Mouse (Mus musculus) embryonic facial prominence, embryonic 14.5 days (tissue): Measurements from ENCODE around the gene Mdfi. TPM values are rescaled to one million over a fixed set of nuclear protein-coding genes. Genes with fewer than 3 reads are reported as not detected.

Experiments
- ATAC-seq: fragments of 200-750 bp; cut with Nextera tagmentation; 2 replicates; pipeline ENCODE4 v1.8.0; 2017; ENCODE audit warnings: low read depth, moderate number of reproducible peaks, moderate TSS enrichment
- DNase-seq: peaks from one replicate; pipeline ENCODE4 v3.0.0-alpha.2; 2015; ENCODE audit warnings: low spot score
- H3K27ac ChIP-seq: fragments of 300-500 bp; sonication (generic); replicated peaks from 2 replicates; pipeline ENCODE4 v1.5.1; 2014; ENCODE audit warnings: low read depth, mild to moderate bottlenecking, low read length, moderate library complexity
- H3K27me3 ChIP-seq: fragments of 300-500 bp; sonication (generic); replicated peaks from 2 replicates; pipeline ENCODE4 v1.6.1; 2014; ENCODE audit warnings: low read length; ENCODE audit not compliant: control insufficient read depth, insufficient read depth
- H3K36me3 ChIP-seq: fragments of 300-500 bp; sonication (generic); 2 replicates; pipeline ENCODE4 v1.6.1; 2014; ENCODE audit warnings: low read length, mixed read lengths; ENCODE audit not compliant: control insufficient read depth, insufficient read depth
- H3K4me1 ChIP-seq: fragments of 300-500 bp; sonication (generic); 2 replicates; pipeline ENCODE4 v1.6.1; 2014; ENCODE audit warnings: antibody characterized with exemption, low read length; ENCODE audit not compliant: control insufficient read depth, insufficient read depth
- H3K4me2 ChIP-seq: fragments of 300-500 bp; sonication (generic); 2 replicates; pipeline ENCODE4 v1.6.1; 2014; ENCODE audit warnings: low read depth, mild to moderate bottlenecking, low read length, moderate library complexity, mixed read lengths
- H3K4me3 ChIP-seq: fragments of 300-500 bp; sonication (generic); 2 replicates; pipeline ENCODE4 v1.5.1; 2014; ENCODE audit warnings: low read depth, mild to moderate bottlenecking, low read length
- H3K9ac ChIP-seq: fragments of 300-500 bp; sonication (generic); 2 replicates; pipeline ENCODE4 v1.6.1; 2014; ENCODE audit warnings: low read depth, mild to moderate bottlenecking, low read length, moderate library complexity, mixed read lengths
- H3K9me3 ChIP-seq: fragments of 300-500 bp; sonication (generic); 2 replicates; pipeline ENCODE4 v1.6.1; 2016; ENCODE audit warnings: low read length; ENCODE audit not compliant: control insufficient read depth
- WGBS: fragments of 180-500 bp; shearing (Covaris S2); extraction: QIAGEN DNeasy Blood & Tissue Kit; methylation state at CpG from one replicate; pipeline ENCODE4 v1.1.7; 2014; 5-methylcytosine and 5-hydroxymethylcytosine counted together
- polyA plus RNA-seq: library from polyadenylated mRNA; unstranded; fragments of >200 nt; fragmentation: Nextera tagmentation; extraction: Ambion mirVana; gene quantifications from 2 replicates; pipeline ENCODE4 v1.2.1, GENCODE M21; 2014

Mdfi gene
- polyA plus RNA-seq, 1 experiment from 2014 or later = 54.5 TPM

DNA sequence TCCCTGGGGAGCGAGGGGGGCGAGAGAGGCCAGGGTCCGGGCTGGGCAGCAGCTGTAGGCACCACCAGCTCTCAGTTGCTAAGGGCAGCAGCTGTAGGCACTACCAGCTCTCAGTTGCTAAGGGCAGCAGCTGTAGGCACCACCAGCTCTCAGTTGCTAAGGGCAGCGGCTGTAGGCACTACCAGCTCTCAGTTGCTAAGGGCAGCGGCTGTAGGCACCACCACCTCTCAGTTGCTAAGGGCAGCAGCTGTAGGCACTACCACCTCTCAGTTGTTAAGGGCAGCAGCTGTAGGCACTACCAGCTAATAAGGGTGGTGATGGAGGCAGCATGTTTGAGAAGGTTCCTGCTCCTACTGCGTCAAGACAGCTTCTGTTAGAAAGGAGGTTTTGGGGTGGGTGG, 45.5 kb downstream of the Mdfi start:
- no peak overlapping the region for H3K27ac ChIP-seq
- no peak overlapping the region for H3K4me2 ChIP-seq
- H3K9me3 ChIP-seq = no peaks in the 10 kb centered on the region
- no peak for ATAC-seq
- 64% methylated on average over 6 of the region's 6 CpGs for WGBS
- peaks cover 16% of the 10 kb centered on the region for H3K4me1 ChIP-seq
- H3K9ac ChIP-seq = no peak overlapping the region
- H3K36me3 ChIP-seq = no peaks in the 10 kb centered on the region
- DNase-seq = peak; percentile 35
- no peak overlapping the region for H3K4me3 ChIP-seq
- no peaks in the 10 kb centered on the region for H3K27me3 ChIP-seq

DNA sequence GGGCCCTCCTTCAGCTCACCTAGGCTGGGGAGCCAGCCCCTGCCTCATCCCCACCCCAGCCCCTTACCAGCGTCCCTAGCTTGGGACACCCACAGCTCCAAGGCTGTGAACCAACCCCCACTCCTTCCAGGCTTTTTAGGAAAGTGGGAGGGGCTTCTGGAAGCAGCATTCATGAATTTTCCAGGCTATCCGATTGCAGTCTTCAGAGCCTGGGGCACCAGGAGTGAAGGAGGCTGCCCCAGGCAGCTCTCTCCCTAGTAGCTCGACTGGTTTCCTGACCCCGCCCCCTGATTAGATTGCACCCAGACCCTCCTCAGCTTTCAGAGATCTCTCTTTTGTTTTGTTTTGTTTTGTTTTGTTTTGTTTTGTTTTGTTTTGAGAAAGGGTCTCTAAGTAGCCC, 46.2 kb downstream of the Mdfi start:
- no peaks in the 10 kb centered on the region for H3K36me3 ChIP-seq
- peak; percentile 79 for DNase-seq
- no peak overlapping the region; the same call in 1 of the 2 replicates for H3K9ac ChIP-seq
- 2% methylated on average over 4 of the region's 4 CpGs for WGBS
- ATAC-seq = no peak
- H3K4me2 ChIP-seq = no peak overlapping the region; the same call in 1 of the 2 replicates
- no peaks in the 10 kb centered on the region for H3K27me3 ChIP-seq
- no peaks in the 10 kb centered on the region for H3K9me3 ChIP-seq
- H3K4me3 ChIP-seq = no peak overlapping the region
- H3K4me1 ChIP-seq = peaks cover 16% of the 10 kb centered on the region
- no peak overlapping the region for H3K27ac ChIP-seq

DNA sequence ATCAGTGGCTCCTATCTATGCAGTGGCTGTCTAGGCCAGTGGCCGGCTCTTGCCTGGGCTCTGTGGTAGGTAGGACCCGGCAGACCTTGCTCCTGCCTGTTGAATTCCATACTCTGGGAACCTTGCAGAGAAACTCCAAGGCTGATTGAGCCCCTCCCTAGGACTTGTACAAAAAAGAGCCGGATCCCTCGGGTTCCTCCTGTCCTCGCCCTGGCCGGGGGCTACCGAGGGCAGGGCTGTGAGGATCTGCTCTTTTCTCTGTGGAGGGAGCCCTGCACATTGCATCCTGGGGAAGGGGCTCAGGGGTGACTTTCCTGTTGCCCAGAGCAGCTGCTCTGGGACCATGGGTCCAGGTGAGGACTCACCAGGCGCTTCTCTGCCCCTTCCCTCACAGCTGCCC, 46.9 kb downstream of the Mdfi start:
- no peaks in the 10 kb centered on the region for H3K9me3 ChIP-seq
- peaks cover 16% of the 10 kb centered on the region for H3K4me1 ChIP-seq
- DNase-seq (no peak), ATAC-seq (no peak)
- H3K36me3 ChIP-seq = no peaks in the 10 kb centered on the region
- 26% methylated on average over 7 of the region's 8 CpGs for WGBS
- no peak overlapping the region for H3K4me3 ChIP-seq
- no peaks in the 10 kb centered on the region for H3K27me3 ChIP-seq
- H3K4me2 ChIP-seq = no peak overlapping the region
- H3K9ac ChIP-seq = peak overlapping the region; percentile 26; the same call in 1 of the 2 replicates
- H3K27ac ChIP-seq = no peak overlapping the region

DNA sequence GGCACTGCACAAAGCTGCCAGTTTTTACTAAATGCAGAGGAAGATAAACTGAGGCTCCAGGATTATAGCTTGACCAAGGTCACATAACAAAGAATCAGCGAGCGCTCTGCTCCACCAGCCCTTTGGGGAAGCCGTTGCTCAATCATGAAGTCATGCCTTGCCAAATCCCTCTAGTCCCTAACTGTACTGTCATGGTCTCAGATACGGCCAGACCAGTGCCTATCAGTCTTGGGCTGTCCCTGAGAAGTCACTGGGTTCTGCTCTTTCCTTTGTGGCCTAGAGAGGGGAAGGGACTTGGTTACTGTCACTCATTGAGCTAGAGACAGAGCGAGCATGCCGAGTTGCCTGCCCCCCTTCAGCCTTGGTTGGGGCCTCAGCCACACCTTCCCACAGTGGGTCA, 50.1 kb downstream of the Mdfi start:
- 77% methylated on average over 6 of the region's 6 CpGs for WGBS
- H3K36me3 ChIP-seq = no peaks in the 10 kb centered on the region

GRCm38 (mm10) chr17:47783445-47784223, 50.9 kb downstream of the Mdfi start:
- H3K9me3 ChIP-seq = no peaks in the 10 kb centered on the region
- H3K36me3 ChIP-seq = no peaks in the 10 kb centered on the region
- no peaks in the 10 kb centered on the region for H3K27me3 ChIP-seq
- no peak overlapping the region for H3K27ac ChIP-seq
- H3K4me1 ChIP-seq = peaks cover 11% of the 10 kb centered on the region
- no peak overlapping the region for H3K4me3 ChIP-seq
- 77% methylated on average over 8 of the region's 8 CpGs for WGBS
- H3K9ac ChIP-seq = no peak overlapping the region
- H3K4me2 ChIP-seq = no peak overlapping the region
- ATAC-seq = no peak
- DNase-seq = no peak

More for the DNA sequence above, 50.1 kb downstream of the Mdfi start:
- H3K9ac ChIP-seq = no peak overlapping the region
- ATAC-seq (no peak), DNase-seq (no peak)
- no peaks in the 10 kb centered on the region for H3K27me3 ChIP-seq
- H3K27ac ChIP-seq = no peak overlapping the region
- no peak overlapping the region for H3K4me2 ChIP-seq
- H3K9me3 ChIP-seq = no peaks in the 10 kb centered on the region
- H3K4me1 ChIP-seq = peaks cover 16% of the 10 kb centered on the region
- no peak overlapping the region for H3K4me3 ChIP-seq

DNA sequence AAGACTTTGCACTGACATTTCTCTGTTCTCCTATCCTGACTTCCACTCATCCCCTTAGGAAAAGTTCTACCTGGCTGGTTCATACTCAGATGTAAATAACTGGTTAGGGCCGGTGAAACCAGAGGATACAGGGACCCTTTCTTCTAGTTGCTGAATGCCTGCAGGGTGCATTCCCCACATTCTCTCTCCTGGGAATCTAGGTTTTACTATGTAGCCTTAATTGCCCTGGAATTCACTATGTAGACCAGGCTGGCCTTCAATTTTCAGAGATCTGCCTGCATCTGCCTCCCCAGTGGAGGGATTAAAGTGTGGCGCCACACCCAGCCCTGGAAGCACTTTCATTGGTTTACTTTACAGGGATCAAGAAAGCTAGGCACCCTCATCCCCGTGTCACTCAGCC, 52.0 kb downstream of the Mdfi start:
- WGBS = 80% methylated on average over 3 of the region's 3 CpGs
- DNase-seq = no peak

GRCm38 (mm10) chr17:47780470-47780869, 54.0 kb downstream of the Mdfi start:
- no peaks in the 10 kb centered on the region for H3K4me1 ChIP-seq
- H3K36me3 ChIP-seq = no peaks in the 10 kb centered on the region
- no peak overlapping the region for H3K4me3 ChIP-seq
- DNase-seq (no peak), ATAC-seq (no peak)
- WGBS = 75% methylated on average over 10 of the region's 10 CpGs
- H3K4me2 ChIP-seq = no peak overlapping the region
- H3K9ac ChIP-seq = no peak overlapping the region
- no peaks in the 10 kb centered on the region for H3K9me3 ChIP-seq
- no peak overlapping the region for H3K27ac ChIP-seq
- H3K27me3 ChIP-seq = no peaks in the 10 kb centered on the region

More for the DNA sequence above, 52.0 kb downstream of the Mdfi start:
- Histone ChIP-seq H3K4me2 (no peak overlapping the region), H3K4me3 (no peak overlapping the region), H3K27ac (no peak overlapping the region), H3K9me3 (no peaks in the 10 kb centered on the region), H3K9ac (no peak overlapping the region), H3K36me3 (no peaks in the 10 kb centered on the region), H3K27me3 (no peaks in the 10 kb centered on the region), H3K4me1 (peaks cover under 1% of the 10 kb centered on the region; the same call in 1 of the 2 replicates)
- no peak for ATAC-seq

GRCm38 (mm10) chr17:47777141-47777540, 57.4 kb downstream of the Mdfi start:
- Histone ChIP-seq H3K9ac (no peak overlapping the region), H3K9me3 (no peaks in the 10 kb centered on the region), H3K4me1 (no peaks in the 10 kb centered on the region), H3K36me3 (no peaks in the 10 kb centered on the region), H3K27me3 (no peaks in the 10 kb centered on the region), H3K4me3 (no peak overlapping the region), H3K27ac (0 out of 2 replicates have a peak overlapping the region, but pooled peaks have one; percentile 2), H3K4me2 (no peak overlapping the region)
- WGBS = 63% methylated on average over 2 of the region's 2 CpGs
- no peak for DNase-seq
- ATAC-seq = no peak

- Histone ChIP-seq H3K36me3 (no peaks in the 10 kb centered on the region), H3K4me1 (no peaks in the 10 kb centered on the region), H3K27me3 (no peaks in the 10 kb centered on the region), H3K27ac (no peak overlapping the region), H3K4me2 (no peak overlapping the region), H3K9ac (no peak overlapping the region), H3K9me3 (no peaks in the 10 kb centered on the region), H3K4me3 (no peak overlapping the region)
- DNase-seq = no peak
- WGBS = 39% methylated on average over 6 of the region's 6 CpGs
- no peak for ATAC-seq
These were observed 60.9 kb downstream of the Mdfi start for GRCm38 (mm10) chr17:47773604-47774003.
